Mouse (Mus musculus) lung, postnatal 0 days (tissue): ENCODE measurements around the gene Map4k2. TPM values are rescaled to one million over a fixed set of nuclear protein-coding genes. Genes with fewer than 3 reads are reported as not detected.

ENCODE experiments used
- ATAC-seq: fragments of 200-750 bp; cut with Nextera tagmentation; 2 replicates; pipeline ENCODE4 v1.8.0; 2017; ENCODE audit warnings: moderate library complexity
- DNase-seq: peaks from one replicate; pipeline ENCODE4 v3.0.0-alpha.2; 2016; ENCODE audit warnings: low spot score
- H3K27ac ChIP-seq: fragments of 300-500 bp; sonication (generic); 2 replicates; pipeline ENCODE4 v1.5.1; 2014; ENCODE audit warnings: antibody characterized with exemption, mild to moderate bottlenecking, low read length, mixed read lengths
- H3K27me3 ChIP-seq: fragments of 300-500 bp; sonication (generic); replicated peaks from 2 replicates; pipeline ENCODE4 v1.6.1; 2014; ENCODE audit warnings: low read length, mixed read lengths; ENCODE audit not compliant: insufficient read depth
- H3K36me3 ChIP-seq: fragments of 300-500 bp; sonication (generic); 2 replicates; pipeline ENCODE4 v1.6.1; 2014; ENCODE audit warnings: low read length, mixed read lengths; ENCODE audit not compliant: insufficient read depth
- H3K4me1 ChIP-seq: fragments of 300-500 bp; sonication (generic); 2 replicates; pipeline ENCODE4 v1.6.1; 2014; ENCODE audit warnings: antibody characterized with exemption, low read depth, low read length, mixed read lengths; ENCODE audit not compliant: insufficient read depth
- H3K4me2 ChIP-seq: fragments of 300-500 bp; sonication (generic); replicated peaks from 2 replicates; pipeline ENCODE4 v1.6.1; 2014; ENCODE audit warnings: low read depth, mild to moderate bottlenecking, low read length, moderate library complexity, mixed read lengths
- H3K4me3 ChIP-seq: fragments of 300-500 bp; sonication (generic); 2 replicates; pipeline ENCODE4 v1.5.1; 2014; ENCODE audit warnings: low read depth, low read length
- H3K9ac ChIP-seq: fragments of 300-500 bp; sonication (generic); replicated peaks from 2 replicates; pipeline ENCODE4 v1.6.1; 2014; ENCODE audit warnings: low read depth, mild to moderate bottlenecking
- H3K9me3 ChIP-seq: fragments of 300-500 bp; sonication (generic); 2 replicates; pipeline ENCODE4 v1.6.1; 2016; ENCODE audit warnings: low read length, mixed read lengths
- CTCF ChIP-seq: IDR thresholded peaks from 2 replicates; pipeline ENCODE4 v1.5.1; 2016; ENCODE audit warnings: antibody characterized with exemption, mild to moderate bottlenecking
- EP300 ChIP-seq: IDR thresholded peaks from 2 replicates; pipeline ENCODE4 v1.6.1; 2016; ENCODE audit warnings: antibody characterized with exemption, mild to moderate bottlenecking, control low read depth
- WGBS: fragments of 180-500 bp; shearing (Covaris S2); extraction: QIAGEN DNeasy Blood & Tissue Kit; methylation state at CpG from one replicate; pipeline ENCODE4 v1.1.7; 2014; 5-methylcytosine and 5-hydroxymethylcytosine counted together
- polyA plus RNA-seq: library from polyadenylated mRNA; unstranded; fragments of >200 nt; fragmentation: Nextera tagmentation; extraction: Ambion mirVana; gene quantifications from 2 replicates; pipeline ENCODE4 v1.2.1, GENCODE M21; 2015

Map4k2 gene
- polyA plus RNA-seq, 1 experiment from 2014 or later: 22.5 TPM

GRCm38 (mm10) chr19:6398447-6399284 is 57.7 kb downstream of the Map4k2 start:
- peaks cover 3% of the 10 kb centered on the region; the same call in 1 of the 2 replicates for H3K4me1 ChIP-seq
- DNase-seq (peak; percentile 75), ATAC-seq (peak; percentile 44)
- peak overlapping the region; percentile 62 for H3K4me3 ChIP-seq
- H3K4me2 ChIP-seq: peak overlapping the region; percentile 99
- TF ChIP-seq EP300 (no peak), CTCF (no peak)
- peak overlapping the region; percentile 73 for H3K27ac ChIP-seq
- H3K36me3 ChIP-seq: no peaks in the 10 kb centered on the region
- H3K9me3 ChIP-seq: no peaks in the 10 kb centered on the region
- no peaks in the 10 kb centered on the region for H3K27me3 ChIP-seq
- 2% methylated on average over 35 of the region's 39 CpGs for WGBS
- H3K9ac ChIP-seq: peak overlapping the region; percentile 42

GRCm38 (mm10) chr19:6399285-6400095 is 58.6 kb downstream of the Map4k2 start, which contains the start of gene Rasgrp2:
Gene Rasgrp2, plus strand, starts transcription at chr19:6399340.
- Histone ChIP-seq H3K4me2 (peak within 1 kb of the TSS; percentile 99), H3K4me3 (peak within 1 kb of the TSS; percentile 62), H3K9ac (peak within 1 kb of the TSS; percentile 42), H3K27me3 (no peaks in the 10 kb centered on the region), H3K9me3 (no peaks in the 10 kb centered on the region), H3K4me1 (peaks cover 3% of the 10 kb centered on the region; the same call in 1 of the 2 replicates), H3K27ac (peak within 1 kb of the TSS; percentile 73), H3K36me3 (no peaks in the 10 kb centered on the region)
- no peak for TF ChIP-seq CTCF
- no peak; the same call in 1 of the 2 replicates for TF ChIP-seq EP300
- 2% methylated on average over 49 of the region's 87 CpGs for WGBS
- DNase-seq: peak; percentile 68
- ATAC-seq: peak; percentile 27

GRCm38 (mm10) chr19:6400096-6401086 is 59.5 kb downstream of the Map4k2 start:
- 3% methylated on average over 28 of the region's 29 CpGs for WGBS
- DNase-seq: peak; percentile 41
- peak overlapping the region; percentile 73 for H3K27ac ChIP-seq

GRCm38 (mm10) chr19:6401131-6401815 is 60.3 kb downstream of the Map4k2 start:
- 1% methylated on average over 22 of the region's 32 CpGs for WGBS
- no peaks in the 10 kb centered on the region for H3K27me3 ChIP-seq
- H3K4me1 ChIP-seq: peaks cover 3% of the 10 kb centered on the region; the same call in 1 of the 2 replicates
- ATAC-seq (peak; percentile 73), DNase-seq (peak; percentile 92)
- peak overlapping the region; percentile 73 for H3K27ac ChIP-seq
- H3K9me3 ChIP-seq: no peaks in the 10 kb centered on the region
- no peaks in the 10 kb centered on the region for H3K36me3 ChIP-seq
- 0 out of 2 replicates have a peak overlapping the region, but pooled peaks have one; percentile 24 for H3K9ac ChIP-seq
- peak overlapping the region; percentile 62 for H3K4me3 ChIP-seq
- peak; percentile 35; the same call in 1 of the 2 replicates for TF ChIP-seq EP300
- peak; percentile 91 for TF ChIP-seq CTCF
- peak overlapping the region; percentile 99 for H3K4me2 ChIP-seq

More at GRCm38 (mm10) chr19:6400096-6401086, 59.5 kb downstream of the Map4k2 start:
- Histone ChIP-seq H3K27me3 (no peaks in the 10 kb centered on the region), H3K9me3 (no peaks in the 10 kb centered on the region), H3K4me2 (peak overlapping the region; percentile 99), H3K4me1 (peaks cover 3% of the 10 kb centered on the region; the same call in 1 of the 2 replicates), H3K4me3 (peak overlapping the region; percentile 62), H3K9ac (0 out of 2 replicates have a peak overlapping the region, but pooled peaks have one; percentile 42), H3K36me3 (no peaks in the 10 kb centered on the region)
- ATAC-seq: no peak
- peak; percentile 21; the same call in 1 of the 2 replicates for TF ChIP-seq CTCF
- no peak for TF ChIP-seq EP300

DNA sequence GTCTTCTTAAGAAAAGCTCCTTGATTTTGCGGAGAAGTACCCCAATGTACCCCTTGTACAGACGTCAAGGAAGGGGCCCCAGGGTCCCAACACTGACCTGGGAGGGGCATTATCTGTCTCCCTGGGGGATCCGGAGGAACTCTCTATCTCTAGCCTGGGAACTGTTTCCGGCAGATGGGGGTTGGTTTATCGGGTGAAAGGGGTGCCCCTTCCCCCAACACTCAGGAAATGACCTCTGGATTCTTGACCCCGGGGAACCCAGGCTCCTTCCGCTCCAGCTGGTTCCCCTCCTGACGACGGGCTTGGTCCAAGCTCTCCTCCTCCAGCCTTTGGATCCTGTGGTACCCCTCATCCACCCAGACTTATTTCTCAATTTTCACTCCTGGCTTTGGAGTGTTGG is 61.0 kb downstream of the Map4k2 start:
- ATAC-seq: peak; percentile 10; the same call in 1 of the 2 replicates
- H3K4me2 ChIP-seq: peak overlapping the region; percentile 99
- H3K9me3 ChIP-seq: no peaks in the 10 kb centered on the region
- H3K9ac ChIP-seq: 0 out of 2 replicates have a peak overlapping the region, but pooled peaks have one; percentile 1
- TF ChIP-seq CTCF (no peak), EP300 (no peak; the same call in 1 of the 2 replicates)
- WGBS: 6% methylated on average over 9 of the region's 9 CpGs
- peak; percentile 55 for DNase-seq
- no peaks in the 10 kb centered on the region for H3K36me3 ChIP-seq
- peak overlapping the region; percentile 62 for H3K4me3 ChIP-seq
- no peaks in the 10 kb centered on the region for H3K27me3 ChIP-seq
- peak overlapping the region; percentile 73; the same call in 1 of the 2 replicates for H3K27ac ChIP-seq
- H3K4me1 ChIP-seq: peaks cover 3% of the 10 kb centered on the region; the same call in 1 of the 2 replicates
